Mouse (Mus musculus): Measurements from ENCODE around the gene Ntf5.
A peak's percentile ranks its signal among the peaks of the same experiment; 100 is the strongest.

Gene Ntf5

GRCm38 (mm10) chr7:45435038-45435437 lies 21.5 kb downstream of the Ntf5 start:
- DNase-seq (ENCODE audit: low spot score in 2 of 2): no peak

GRCm38 (mm10) chr7:45436444-45436843 lies 22.9 kb downstream of the Ntf5 start:
- DNase-seq (ENCODE audit: low spot score in 2 of 2): no peak

GRCm38 (mm10) chr7:45437046-45437445 lies 23.6 kb downstream of the Ntf5 start:
- no peak for DNase-seq (ENCODE audit: low spot score in 2 of 2)

GRCm38 (mm10) chr7:45437521-45438276 lies 24.2 kb downstream of the Ntf5 start, which contains the start of gene Ruvbl2:
Gene Ruvbl2 (minus strand): TSS chr7:45438096.
- DNase-seq (ENCODE audit: low spot score in 2 of 2): no peak

- DNase-seq (ENCODE audit: low spot score in 2 of 2): no peak
Observed at GRCm38 (mm10) chr7:45443526-45444420, 30.3 kb downstream of the Ntf5 start.

GRCm38 (mm10) chr7:45446589-45446988 lies 33.1 kb downstream of the Ntf5 start:
- DNase-seq (ENCODE audit: low spot score in 2 of 2): no peak

- no peak for DNase-seq (ENCODE audit: low spot score in 2 of 2)
Observed at GRCm38 (mm10) chr7:45447325-45447990, 34.0 kb downstream of the Ntf5 start.

GRCm38 (mm10) chr7:45449974-45450373 lies 36.5 kb downstream of the Ntf5 start:
- DNase-seq (ENCODE audit: low spot score in 2 of 2): no peak

- peak in 1 of 2 experiments; percentile 93 for DNase-seq (ENCODE audit: low spot score in 2 of 2)
Observed at GRCm38 (mm10) chr7:45451344-45451982, 38.0 kb downstream of the Ntf5 start.

GRCm38 (mm10) chr7:45454971-45455370 lies 41.5 kb downstream of the Ntf5 start:
- DNase-seq (ENCODE audit: low spot score in 2 of 2): no peak

GRCm38 (mm10) chr7:45455932-45456696 lies 42.6 kb downstream of the Ntf5 start:
- no peak for DNase-seq (ENCODE audit: low spot score in 2 of 2)

- no peak for DNase-seq (ENCODE audit: low spot score in 2 of 2)
Observed at GRCm38 (mm10) chr7:45456721-45457203, 43.3 kb downstream of the Ntf5 start.

- no peak for DNase-seq (ENCODE audit: low spot score in 2 of 2)
Observed at GRCm38 (mm10) chr7:45457204-45458060, 43.9 kb downstream of the Ntf5 start.

- peak in 1 of 2 experiments; percentile 68 for DNase-seq (ENCODE audit: low spot score in 2 of 2)
Observed at GRCm38 (mm10) chr7:45458748-45459563, 45.5 kb downstream of the Ntf5 start.

GRCm38 (mm10) chr7:45459564-45460140 lies 46.2 kb downstream of the Ntf5 start, which contains the start of gene Ftl1:
Gene Ftl1 (minus strand): TSS chr7:45459884.
- peak; percentile 95 to 98 for DNase-seq (ENCODE audit: low spot score in 2 of 2)

GRCm38 (mm10) chr7:45460377-45460776 lies 46.9 kb downstream of the Ntf5 start:
- DNase-seq (ENCODE audit: low spot score in 2 of 2): no peak

- DNase-seq (ENCODE audit: low spot score in 2 of 2): peak in 1 of 2 experiments; percentile 49
Observed at GRCm38 (mm10) chr7:45460860-45461314, 47.4 kb downstream of the Ntf5 start.

GRCm38 (mm10) chr7:45461326-45461725 lies 47.8 kb downstream of the Ntf5 start:
- DNase-seq (ENCODE audit: low spot score in 2 of 2): no peak
